Mouse (Mus musculus): ENCODE results near the gene Tns1. TPM values are rescaled to one million over a fixed set of nuclear protein-coding genes. Genes with fewer than 3 reads are reported as not detected.

Gene Tns1
- polyA plus RNA-seq, 1 experiment from 2014 or later = 12.6 TPM

DNA sequence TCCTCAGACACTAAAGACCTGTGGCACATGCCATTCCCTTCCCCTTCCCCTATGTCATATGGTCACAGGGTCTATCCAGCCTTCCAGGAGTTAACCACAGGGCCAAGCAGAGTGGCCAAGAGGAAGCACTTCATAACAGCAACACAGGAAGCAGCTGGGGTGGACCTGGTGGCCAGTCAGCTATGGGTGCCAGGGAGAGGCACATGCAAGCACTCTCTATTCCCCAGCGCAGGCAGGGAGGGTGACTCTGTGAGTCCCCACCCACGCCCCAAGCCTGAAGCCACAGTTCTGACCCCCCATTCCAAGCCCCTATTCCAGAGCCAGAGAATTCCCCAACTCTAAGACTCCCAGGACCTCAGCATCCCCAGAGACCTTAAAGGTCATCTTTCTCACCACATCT is 89.5 kb downstream of the Tns1 start:
- DNase-seq (ENCODE audit: low spot score) = no peak

GRCm38 (mm10) chr1:74034211-74034610 is 90.0 kb downstream of the Tns1 start:
- DNase-seq (ENCODE audit: low spot score) = no peak

GRCm38 (mm10) chr1:74033407-74033806 is 90.8 kb downstream of the Tns1 start:
- DNase-seq (ENCODE audit: low spot score) = no peak

- no peak for DNase-seq (ENCODE audit: low spot score)
Observed at GRCm38 (mm10) chr1:74032966-74033365, 91.3 kb downstream of the Tns1 start.

DNA sequence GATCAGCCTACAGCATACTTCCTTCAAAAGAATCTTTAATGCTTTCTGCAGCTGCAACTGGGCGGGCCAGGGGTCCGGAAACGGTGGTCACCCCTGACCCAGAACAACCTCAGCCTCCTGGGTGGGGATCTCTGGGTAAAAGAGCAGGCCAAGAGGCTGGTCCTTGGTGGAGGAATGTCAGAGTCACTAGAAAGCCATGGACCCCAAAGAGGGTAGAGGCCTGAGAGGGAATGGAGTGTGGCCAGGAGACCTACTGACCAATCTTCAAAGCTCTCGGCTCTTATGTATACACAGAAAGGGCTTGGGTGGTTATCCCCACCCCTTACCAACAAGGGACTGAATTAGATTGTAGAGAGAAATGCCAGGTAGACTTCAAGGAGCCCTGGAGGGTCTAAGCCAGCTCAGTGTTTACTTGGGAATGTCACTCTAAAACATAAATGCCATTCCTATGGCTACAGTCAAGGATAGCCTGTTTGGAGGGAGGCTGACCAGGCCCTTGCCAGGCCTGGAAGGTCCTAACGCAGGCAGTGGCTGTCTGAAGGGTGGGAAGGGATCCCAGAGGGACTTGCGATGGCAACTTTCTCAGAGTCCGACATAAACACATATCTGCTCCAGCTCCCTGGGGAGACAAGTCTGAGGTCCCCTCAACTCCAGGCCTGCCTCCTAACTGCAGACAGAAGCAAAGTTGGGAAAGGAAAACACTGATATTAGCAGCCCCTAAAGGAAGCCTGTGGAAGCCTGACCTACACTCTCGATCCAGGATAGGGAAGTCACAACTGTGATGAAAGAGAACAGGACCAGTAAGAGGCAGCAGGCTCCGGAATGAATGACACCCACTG is 92.3 kb downstream of the Tns1 start:
- DNase-seq (ENCODE audit: low spot score) = no peak

DNA sequence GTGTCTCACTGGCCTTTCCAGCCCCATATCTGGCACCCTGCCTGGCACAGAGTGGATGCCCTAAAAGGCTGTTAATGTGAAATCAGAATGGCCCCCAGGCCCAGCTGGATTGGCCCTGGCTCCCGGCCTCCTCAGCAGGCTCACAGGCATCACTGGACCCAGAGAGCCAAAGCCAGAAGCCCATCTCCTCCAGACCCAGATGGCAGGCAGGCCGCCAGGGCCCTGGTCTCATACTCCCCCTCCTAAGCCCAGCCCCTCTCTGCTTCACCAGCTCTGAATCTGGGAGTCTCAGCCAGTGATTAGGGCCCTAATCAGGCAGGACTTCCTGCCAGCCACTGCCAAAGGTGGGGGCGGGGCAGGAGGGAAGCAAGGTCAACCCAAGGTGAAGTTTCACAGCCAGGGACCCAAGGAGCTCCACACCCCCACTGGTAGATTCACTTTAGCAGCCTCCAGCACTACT is 93.3 kb downstream of the Tns1 start:
- no peak for DNase-seq (ENCODE audit: low spot score)

DNA sequence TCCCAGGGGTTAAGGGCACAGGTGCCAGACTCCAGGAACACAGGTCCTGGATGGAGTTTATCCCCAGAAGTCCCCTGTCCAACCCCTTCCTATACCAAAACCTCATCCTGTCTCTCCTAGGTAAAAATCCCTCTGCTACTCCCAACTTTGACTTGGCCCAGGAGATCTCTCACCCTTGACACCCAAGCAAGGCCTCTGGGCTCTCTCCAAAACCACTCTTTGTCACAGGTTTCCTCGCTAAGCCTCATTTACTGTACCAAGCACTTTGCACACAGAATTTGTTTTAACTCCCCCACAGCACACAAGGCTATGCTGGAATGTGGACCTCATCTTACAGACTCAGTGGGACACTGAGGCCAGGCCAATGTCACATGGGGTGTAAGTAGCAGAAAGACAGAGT is 94.0 kb downstream of the Tns1 start:
- DNase-seq (ENCODE audit: low spot score) = no peak

DNA sequence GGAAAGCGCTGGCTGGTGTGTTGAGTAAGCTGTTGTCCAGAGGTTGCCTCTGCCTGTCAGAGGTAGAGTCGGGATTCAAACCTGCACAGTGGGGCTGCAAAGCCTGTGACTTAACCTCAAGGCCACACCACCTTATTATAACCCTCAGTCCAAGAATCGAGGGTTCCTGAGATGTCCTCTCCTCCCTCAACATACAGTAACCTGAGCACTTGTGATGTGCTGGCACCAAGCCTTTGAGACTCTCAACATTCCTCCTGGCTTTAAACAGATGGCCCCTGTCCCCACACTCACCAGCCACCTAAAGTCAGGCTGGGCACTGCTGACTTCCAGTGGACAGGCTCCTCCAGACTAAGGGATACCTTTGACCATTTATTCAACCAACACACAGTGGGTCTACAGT is 94.6 kb downstream of the Tns1 start:
- no peak for DNase-seq (ENCODE audit: low spot score)

DNA sequence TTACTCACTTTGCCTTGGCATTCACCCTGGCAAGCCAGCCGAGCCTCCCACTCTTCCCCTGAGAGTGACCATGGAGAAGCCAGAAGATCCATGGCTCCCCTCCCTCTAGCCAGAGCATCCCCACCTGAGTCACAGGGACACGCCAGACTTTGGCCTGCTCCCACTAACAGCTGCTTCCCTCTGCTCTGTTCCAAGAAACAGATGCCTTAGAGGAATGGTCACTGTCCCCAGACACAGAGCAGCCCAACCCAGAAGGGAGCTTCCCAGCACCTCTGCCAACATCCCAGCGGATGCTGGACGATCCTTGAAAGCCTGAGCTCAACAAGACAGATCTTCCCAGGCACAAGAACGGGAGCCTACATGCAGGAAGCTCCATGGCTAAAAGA is 95.4 kb downstream of the Tns1 start:
- no peak for DNase-seq (ENCODE audit: low spot score)

- no peak for DNase-seq (ENCODE audit: low spot score)
Observed at GRCm38 (mm10) chr1:74028118-74028880, 96.0 kb downstream of the Tns1 start.

DNA sequence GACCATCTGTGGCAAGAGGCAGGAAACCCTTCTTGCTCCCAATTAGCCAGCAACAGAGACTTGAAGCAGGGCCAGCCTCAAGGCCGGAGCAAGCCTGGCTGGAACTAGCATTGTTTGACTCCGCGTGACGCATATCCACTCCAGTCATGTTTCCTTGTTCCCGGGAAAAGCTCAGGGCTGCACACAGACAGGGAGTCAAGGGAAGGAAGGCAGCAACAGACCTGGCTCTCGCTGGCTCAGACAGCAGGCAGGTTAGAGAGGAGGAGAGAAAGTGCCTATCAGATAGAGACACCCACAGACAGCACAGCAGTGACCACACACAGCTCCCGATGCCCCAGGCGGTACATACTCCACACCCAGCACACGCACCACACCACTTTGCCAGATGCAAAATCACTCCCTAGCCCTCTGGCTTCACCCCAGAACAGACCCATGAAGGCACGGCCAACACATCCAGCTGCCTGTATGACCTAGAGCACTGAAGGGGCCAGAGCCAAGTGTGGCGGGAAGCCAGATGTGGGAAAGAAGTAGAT is 96.6 kb downstream of the Tns1 start:
- no peak for DNase-seq (ENCODE audit: low spot score)

- no peak for DNase-seq (ENCODE audit: low spot score)
Observed at GRCm38 (mm10) chr1:74026703-74027195, 97.5 kb downstream of the Tns1 start.

DNA sequence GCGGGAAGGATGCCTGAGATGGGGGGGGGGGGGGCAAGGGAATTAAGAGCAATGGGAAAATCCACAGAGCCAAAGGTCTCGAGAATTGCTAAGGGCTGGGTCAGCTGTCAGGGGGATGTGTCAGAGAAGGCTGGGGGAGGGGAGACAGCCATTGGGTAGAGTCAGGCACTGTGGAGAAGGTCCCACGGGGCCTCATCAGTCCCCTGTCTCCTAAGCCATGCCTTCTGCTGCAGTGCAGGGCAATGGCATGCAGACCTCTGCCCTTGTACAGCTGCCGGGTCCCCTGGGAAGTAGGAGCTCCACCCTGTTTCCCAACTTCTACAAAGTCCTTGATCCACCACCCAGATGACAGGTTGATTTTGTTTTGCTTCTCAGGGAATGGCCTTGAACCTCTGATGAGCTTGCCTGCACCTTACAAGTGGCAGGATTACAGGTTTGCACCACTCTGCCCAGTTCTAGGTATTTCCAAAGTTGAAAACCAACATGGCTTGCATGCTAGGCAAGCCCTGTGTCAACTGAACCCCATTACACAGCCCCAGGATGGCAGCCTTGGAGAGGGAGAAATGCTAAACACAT is 98.5 kb downstream of the Tns1 start:
- DNase-seq (ENCODE audit: low spot score) = no peak

- DNase-seq (ENCODE audit: low spot score) = no peak
Observed at GRCm38 (mm10) chr1:74025227-74025626, 99.0 kb downstream of the Tns1 start.

GRCm38 (mm10) chr1:74024452-74025190 is 99.6 kb downstream of the Tns1 start:
- DNase-seq (ENCODE audit: low spot score) = no peak

- no peak for DNase-seq (ENCODE audit: low spot score)
Observed at GRCm38 (mm10) chr1:74022998-74023397, 101.3 kb downstream of the Tns1 start.

- no peak for DNase-seq (ENCODE audit: low spot score)
Observed at GRCm38 (mm10) chr1:74022536-74022935, 101.7 kb downstream of the Tns1 start.

- no peak for DNase-seq (ENCODE audit: low spot score)
Observed at GRCm38 (mm10) chr1:74020235-74020634, 104.0 kb downstream of the Tns1 start.

DNA sequence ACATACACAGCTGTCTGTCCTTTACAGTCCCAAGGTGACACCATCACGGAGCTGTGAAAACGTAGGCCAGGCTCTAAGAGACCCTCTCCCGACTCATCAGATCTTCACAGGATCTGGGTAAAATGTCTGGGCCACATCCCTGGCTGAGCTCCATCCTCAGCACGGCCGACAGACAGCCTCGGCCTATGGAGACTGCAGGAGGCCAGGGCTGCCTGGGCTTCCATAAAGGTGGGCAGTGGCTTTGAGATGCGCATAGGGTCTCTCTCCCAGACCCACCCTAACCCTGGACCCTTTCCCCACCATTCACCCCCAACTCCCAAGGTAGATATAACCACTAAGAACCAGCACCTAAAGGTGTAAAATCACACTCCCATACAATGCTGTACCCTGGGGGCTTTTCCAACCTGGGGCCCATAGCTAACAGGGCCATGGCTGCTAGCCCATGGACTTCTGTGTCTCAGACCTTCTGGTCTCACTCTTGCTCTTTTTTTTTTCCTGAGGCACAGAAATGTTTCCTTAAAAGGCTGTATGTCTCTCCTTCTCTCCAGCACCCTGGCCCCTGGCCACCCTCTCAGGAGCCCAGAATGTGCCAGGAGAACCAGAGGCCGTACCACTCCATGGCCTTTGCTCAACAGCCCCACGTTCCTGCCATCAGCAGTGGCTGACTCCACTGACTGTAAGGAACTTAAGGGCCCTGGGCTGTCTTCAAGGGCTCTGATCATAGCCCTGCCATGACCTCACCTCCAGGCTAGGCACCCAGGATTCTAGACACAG is 106.7 kb downstream of the Tns1 start:
- no peak for DNase-seq (ENCODE audit: low spot score)

DNA sequence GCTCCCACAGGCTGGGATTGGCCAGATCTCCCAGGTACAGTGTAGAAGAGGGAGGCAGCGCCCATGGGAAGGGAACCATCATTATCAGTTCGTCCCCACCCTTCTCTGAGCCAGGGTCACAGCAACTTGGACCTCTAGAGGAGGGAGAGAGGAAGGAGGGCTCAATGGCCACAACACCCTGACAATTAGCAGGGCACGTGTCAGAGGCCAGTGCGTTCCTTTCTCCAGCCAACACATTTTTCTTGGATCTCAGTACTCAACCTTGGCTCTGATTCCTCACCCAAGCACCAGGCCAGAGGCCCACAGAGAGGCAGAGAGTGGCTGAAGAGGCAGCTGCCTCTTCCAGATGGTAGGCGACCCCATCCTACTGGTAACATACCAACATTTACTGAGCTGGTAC is 107.6 kb downstream of the Tns1 start:
- no peak for DNase-seq (ENCODE audit: low spot score)
